Mouse (Mus musculus) Patski (cell line): ENCODE measurements at regions not wholly inside any gene's neighbourhood (a gene's known extent, or its start where the extent isn't known, plus 50 kb on each side); places are given as distances from the start of the nearest gene placed in this dataset.

ENCODE experiments used
- ATAC-seq: fragments of 100-300 bp; one replicate; pipeline ENCODE4 v1.8.0; 2021
- CTCF ChIA-PET: fragments of 350-600 bp; sonication (Branson Sonifier 250); formaldehyde crosslinking; loops from one replicate; lab custom pipeline; 2022; ENCODE audit warnings: inconsistent platforms; lab: Charles Lee
- POLR2A ChIA-PET: fragments of 350-600 bp; sonication (Branson Sonifier 250); formaldehyde crosslinking; loops from one replicate; lab custom pipeline; 2022; ENCODE audit warnings: antibody characterized with exemption, inconsistent platforms; lab: Charles Lee
- DNase-seq: peaks from one replicate; pipeline ENCODE4 v3.0.0-alpha.2; 2011; ENCODE audit warnings: low read depth, low spot score
- H3K27me3 ChIP-seq: fragments of 371-371 bp; one replicate; pipeline ENCODE4 v1.5.1; 2021
- CTCF ChIP-seq: fragments of 100-300 bp; IDR thresholded peaks from one replicate; pipeline ENCODE4 v1.5.1; 2021
- in situ Hi-C: fragments of 300-500 bp; cut with MboI; formaldehyde crosslinking; loops from 3 replicates; pipeline ENCODE4 v1.11.1; 2018; ENCODE audit warnings: low pct_unique_long_range_greater_than_20kb, mixed read lengths

- DNase-seq = no peak
- peak; percentile 44 for ATAC-seq
- in situ Hi-C loops = no loop called here
Observed at GRCm38 (mm10) chr5:147794711-147795532, 65.3 kb upstream of the Pomp start.

GRCm38 (mm10) chr5:147793059-147793458 is 67.2 kb upstream of the Pomp start:
- ATAC-seq = peak; percentile 49
- in situ Hi-C loops = no loop called here
- no peak for TF ChIP-seq CTCF
- H3K27me3 ChIP-seq = no peaks in the 10 kb centered on the region
- DNase-seq = no peak
- POLR2A ChIA-PET = no interaction called here
- CTCF ChIA-PET = interaction anchor here (1.3 to 1.4 kb wide), 2 partner anchors 10 to 14 kb away, joined by 3 to 4 read pairs; no protein-coding TSS in a partner anchor

More at GRCm38 (mm10) chr5:147794711-147795532, 65.3 kb upstream of the Pomp start:
- ChIA-PET POLR2A (no interaction called here), CTCF (interaction anchor here (1.0 kb wide), 1 partner anchor 11 kb away, joined by 3 read pairs; no protein-coding TSS in a partner anchor)
- no peaks in the 10 kb centered on the region for H3K27me3 ChIP-seq
- no peak for TF ChIP-seq CTCF

DNA sequence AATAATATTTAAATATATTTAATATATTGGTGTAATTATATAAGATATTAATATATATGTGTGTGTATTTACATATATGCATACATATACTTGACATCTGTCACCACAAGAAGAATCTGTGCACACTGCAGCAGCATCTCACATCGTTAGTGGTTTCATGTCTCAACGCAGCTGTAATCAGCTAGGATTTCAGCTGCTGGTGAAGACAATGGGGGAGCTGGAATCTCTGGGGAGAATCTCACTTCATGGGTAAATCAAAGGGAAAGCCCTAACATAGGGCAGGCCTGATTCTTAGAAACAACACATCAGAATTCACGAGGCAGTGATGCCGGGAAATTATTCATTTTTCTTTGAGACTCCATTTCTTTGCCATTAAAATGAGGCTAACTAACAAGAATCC is 66.8 kb upstream of the Flt1 start:
- CTCF ChIA-PET = interaction anchor here (1.3 to 1.4 kb wide), 2 partner anchors 10 to 13 kb away, joined by 3 to 4 read pairs; no protein-coding TSS in a partner anchor

GRCm38 (mm10) chr5:147791121-147791520 is 65.3 kb upstream of the Flt1 start:
- DNase-seq (no peak), ATAC-seq (no peak)
- ChIA-PET POLR2A (no interaction called here), CTCF (no interaction called here)
- H3K27me3 ChIP-seq = no peaks in the 10 kb centered on the region
- TF ChIP-seq CTCF = no peak
- in situ Hi-C loops = no loop called here

More for the DNA sequence above, 66.8 kb upstream of the Flt1 start:
- ATAC-seq = no peak
- no peak for TF ChIP-seq CTCF
- POLR2A ChIA-PET = no interaction called here
- H3K27me3 ChIP-seq = no peaks in the 10 kb centered on the region
- DNase-seq = no peak
- in situ Hi-C loops = no loop called here

DNA sequence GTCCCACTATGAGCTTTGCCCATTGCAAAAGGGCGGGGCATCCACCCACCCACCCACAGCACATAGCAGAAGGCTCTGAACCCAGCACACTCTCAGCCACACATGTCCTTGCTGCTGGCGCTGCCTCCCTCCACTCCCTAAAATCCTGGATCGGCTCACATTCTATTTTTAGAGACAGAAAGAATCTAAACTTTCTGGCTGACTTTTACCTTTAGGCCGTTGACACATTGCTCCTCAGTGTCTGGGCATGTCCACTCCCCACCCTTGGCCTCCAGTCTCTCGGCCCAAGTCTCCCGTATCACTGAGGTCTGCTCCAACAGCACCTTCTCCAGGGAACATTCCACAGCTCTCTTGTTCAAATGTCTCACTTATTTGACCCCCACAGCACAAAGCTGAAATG is 62.7 kb upstream of the Flt1 start:
- in situ Hi-C loops = loop anchor here (5.0 kb wide), 1 partner anchor 59 kb away; no protein-coding TSS in a partner anchor
- no peak for ATAC-seq
- no peak for DNase-seq
- no peak for TF ChIP-seq CTCF
- CTCF ChIA-PET = interaction anchor here (1.2 kb wide), 2 partner anchors 8 to 60 kb away, joined by 4 read pairs; no protein-coding TSS in a partner anchor
- no peaks in the 10 kb centered on the region for H3K27me3 ChIP-seq
- POLR2A ChIA-PET = no interaction called here

GRCm38 (mm10) chr5:147786857-147787256 is 61.0 kb upstream of the Flt1 start:
- in situ Hi-C loops = loop anchor here (5.0 kb wide), 1 partner anchor 60 kb away; no protein-coding TSS in a partner anchor
- POLR2A ChIA-PET = no interaction called here

DNA sequence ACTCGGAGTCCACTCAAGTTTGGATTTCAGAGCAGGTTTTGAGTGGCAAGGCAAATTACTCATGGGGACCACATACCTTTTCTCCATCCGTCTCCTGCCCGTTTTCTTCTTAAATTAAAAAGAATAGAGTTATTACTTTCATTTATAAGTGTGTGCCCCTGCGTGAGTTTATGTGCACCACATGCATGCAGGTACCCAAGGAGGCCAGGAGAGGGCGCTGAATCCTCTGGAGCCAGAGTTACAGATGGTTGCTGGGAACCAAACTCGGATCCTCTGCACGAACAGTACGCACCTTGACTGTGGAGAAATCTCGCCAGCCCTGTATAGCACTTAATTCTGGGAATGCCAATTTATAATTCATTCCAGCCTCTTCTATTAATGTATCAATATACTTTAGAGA is 58.3 kb upstream of the Flt1 start:
- DNase-seq = no peak
- ChIA-PET CTCF (no interaction called here), POLR2A (no interaction called here)
- in situ Hi-C loops = no loop called here
- H3K27me3 ChIP-seq = no peaks in the 10 kb centered on the region
- ATAC-seq = no peak
- peak; percentile 45 for TF ChIP-seq CTCF

More at GRCm38 (mm10) chr5:147786857-147787256, 61.0 kb upstream of the Flt1 start:
- no peak for TF ChIP-seq CTCF
- H3K27me3 ChIP-seq = no peaks in the 10 kb centered on the region
- DNase-seq (peak; percentile 77), ATAC-seq (peak; percentile 83)
- CTCF ChIA-PET = interaction anchor here (0.7 to 1.4 kb wide), 2 partner anchors 31 to 204 kb away, joined by 3 read pairs; no protein-coding TSS in a partner anchor

- no peak for ATAC-seq
- ChIA-PET CTCF (interaction anchor here (0.8 to 1.3 kb wide), 2 partner anchors 9 to 64 kb away, joined by 3 read pairs; no protein-coding TSS in a partner anchor), POLR2A (no interaction called here)
- no peak for DNase-seq
- no peaks in the 10 kb centered on the region for H3K27me3 ChIP-seq
- no peak for TF ChIP-seq CTCF
- in situ Hi-C loops = no loop called here
Observed at GRCm38 (mm10) chr5:147783476-147783875, 57.7 kb upstream of the Flt1 start.

DNA sequence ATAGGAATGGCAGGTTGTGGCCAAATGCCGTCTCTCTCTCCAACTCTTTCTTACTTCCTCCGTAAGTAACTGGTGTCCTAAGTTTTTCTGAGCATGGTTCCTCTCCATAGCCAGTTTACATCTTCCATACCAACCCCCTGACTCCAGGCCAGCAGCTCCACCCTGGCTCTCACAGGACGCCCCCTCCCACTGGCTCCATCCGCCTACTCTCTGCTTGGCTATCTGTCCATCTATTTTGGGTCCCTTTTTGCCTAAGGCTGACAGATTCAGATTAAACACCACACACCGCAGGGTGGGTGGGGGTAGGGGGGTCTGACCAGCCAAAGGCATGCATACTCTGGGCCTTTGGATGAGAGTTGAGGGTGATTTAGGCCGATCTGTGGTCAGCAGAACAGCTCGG is 57.0 kb upstream of the Flt1 start:
- ATAC-seq = no peak

DNA sequence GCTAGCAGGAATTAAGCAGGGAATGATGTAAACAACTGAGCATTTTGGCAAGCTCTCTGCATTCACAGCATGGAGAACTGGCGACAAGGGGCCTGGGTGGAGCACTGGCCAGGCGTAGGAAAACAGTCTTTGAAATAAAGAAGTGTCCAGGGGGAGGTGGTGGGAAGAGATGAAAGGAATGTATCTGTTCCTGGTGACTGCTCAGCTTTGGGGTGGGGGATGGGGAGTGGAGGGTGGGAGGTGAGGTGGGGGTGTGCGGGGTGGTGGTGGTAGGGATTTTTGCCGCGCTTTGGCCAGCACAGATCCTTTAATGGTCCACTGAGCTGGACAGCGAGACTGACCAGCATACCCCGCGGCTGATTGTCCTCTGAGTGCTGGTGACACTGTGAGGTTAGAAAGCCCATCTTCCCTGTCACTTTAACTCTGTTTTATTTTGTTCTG is 56.5 kb upstream of the Flt1 start:
- TF ChIP-seq CTCF = no peak
- H3K27me3 ChIP-seq = no peaks in the 10 kb centered on the region
- ATAC-seq = peak; percentile 24
- POLR2A ChIA-PET = no interaction called here
- DNase-seq = no peak
- in situ Hi-C loops = no loop called here
- CTCF ChIA-PET = interaction anchor here (1.3 kb wide), 1 partner anchor 10 kb away, joined by 3 read pairs; no protein-coding TSS in a partner anchor

More for the DNA sequence above, 57.0 kb upstream of the Flt1 start:
- ChIA-PET CTCF (interaction anchor here (1.3 kb wide), 1 partner anchor 9 kb away, joined by 3 read pairs; no protein-coding TSS in a partner anchor), POLR2A (no interaction called here)
- DNase-seq = no peak
- TF ChIP-seq CTCF = no peak
- no peaks in the 10 kb centered on the region for H3K27me3 ChIP-seq
- in situ Hi-C loops = no loop called here
